ENCODE assay signal across 18 mouse cellular contexts in the genomic region with DNA sequence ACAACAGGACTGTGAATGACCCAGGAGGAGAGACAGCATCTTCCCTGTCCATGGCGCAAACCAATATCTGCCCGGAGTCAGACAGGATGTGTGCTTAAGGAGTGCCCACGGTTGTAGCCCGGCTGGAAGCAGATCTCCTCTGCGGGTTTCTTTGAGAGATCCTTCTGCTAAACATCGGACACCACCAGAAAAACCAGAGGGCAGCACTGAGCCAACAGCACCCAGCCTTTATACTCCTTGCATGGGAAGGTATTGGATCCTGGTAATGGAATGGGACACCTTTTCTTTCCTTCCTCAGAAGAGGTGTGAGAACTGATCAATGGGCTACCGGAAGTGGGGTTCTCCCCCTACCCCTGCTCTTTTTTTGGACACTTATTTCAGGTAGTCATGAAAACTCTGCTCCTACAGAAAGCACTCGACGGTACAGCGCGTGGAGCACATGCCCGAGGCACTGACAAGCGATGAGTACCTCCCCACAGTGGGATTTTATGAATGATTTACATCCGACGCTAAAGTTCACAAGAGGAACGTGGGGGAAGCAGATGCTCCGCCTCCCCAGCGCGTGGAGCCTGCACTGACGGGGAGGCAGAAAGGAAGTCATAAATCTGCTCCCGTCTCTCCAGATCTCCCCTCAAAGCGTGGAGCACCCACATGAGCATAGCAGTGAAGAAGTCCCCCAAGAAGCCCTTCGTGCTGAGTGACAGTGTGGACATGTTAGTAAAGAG.
A peak's percentile ranks its signal among the peaks of the same experiment; 100 is the strongest.
DNase-seq lines count a peak whose midpoint lies in the region; ATAC-seq and TF ChIP-seq lines count a peak whose summit lies in the region.
"Had no signal": no experiment of that assay in that cellular context is flagged by ENCODE, and none has a peak within 500 bp of the region (broad histone marks: within the 10 kb centered on the region; RNA-seq: fewer than 3 reads in every experiment).

No protein-coding gene starts in this region.

- H3K4me1 ChIP-seq in intestine, postnatal 0 days (replicated peaks; ENCODE audit: control insufficient read depth, insufficient read depth, low read length): no peaks in the 10 kb centered on the region
- H3K4me1 ChIP-seq: forebrain, embryonic 10.5 days; limb, embryonic 15.5 days had no signal

- H3K27ac ChIP-seq in intestine, postnatal 0 days (ENCODE audit: low read depth, low read length): no peak overlapping the region
- H3K27ac ChIP-seq: embryonic facial prominence, embryonic 13.5 days; forebrain, embryonic 10.5 days; heart, embryonic 10.5 days; limb, embryonic 15.5 days; neural tube, embryonic 15.5 days had no signal

- ATAC-seq in CD4-positive, CD25-positive, alpha-beta regulatory T cell, adult 4 months: peak; percentile 49
- ATAC-seq in intestine, postnatal 0 days: no peak

- H3K4me3 ChIP-seq in intestine, postnatal 0 days (ENCODE audit: low read depth, low read length): no peak overlapping the region
- H3K4me3 ChIP-seq: embryonic facial prominence, embryonic 13.5 days; forebrain, embryonic 10.5 days; heart, embryonic 10.5 days; limb, embryonic 15.5 days; neural tube, embryonic 15.5 days had no signal

- H3K4me2 ChIP-seq in intestine, postnatal 0 days (replicated peaks; ENCODE audit: low read depth): no peak overlapping the region
- H3K4me2 ChIP-seq: embryonic facial prominence, embryonic 13.5 days; limb, embryonic 15.5 days; neural tube, embryonic 15.5 days had no signal

- TF ChIP-seq CTCF in intestine, postnatal 0 days (IDR thresholded peaks at IDR 0.05; ENCODE audit: low read depth): peak; percentile 50

- 46% methylated on average over 23 of the region's 23 CpGs for WGBS in intestine, postnatal 0 days

- DNase-seq in kidney, adult 11 months: peak; percentile 6
- DNase-seq in kidney, adult 18-20 months: no peak
- peak; percentile 18 for DNase-seq in kidney, postnatal 14 days
- DNase-seq in spleen, postnatal 14 days (ENCODE audit: low spot score in 2 of 2): no peak
- DNase-seq in adrenal gland, postnatal 4 days (ENCODE audit: low spot score in 2 of 2): no peak
- no peak for DNase-seq in MN1 (ENCODE audit: low spot score)
- DNase-seq: cerebellum, postnatal 36 days; gastrocnemius, postnatal 14 days; heart, postnatal 14 days; lung, adult 18-20 months; retina, postnatal 1 day had no signal

- H3K9ac ChIP-seq in intestine, postnatal 0 days (ENCODE audit: low read depth, low read length): no peak overlapping the region
- H3K9ac ChIP-seq: embryonic facial prominence, embryonic 13.5 days; limb, embryonic 15.5 days; neural tube, embryonic 15.5 days had no signal

- no peaks in the 10 kb centered on the region for H3K27me3 ChIP-seq in intestine, postnatal 0 days (replicated peaks; ENCODE audit: control insufficient read depth, insufficient read depth, low read length)
- H3K27me3 ChIP-seq: embryonic facial prominence, embryonic 13.5 days; limb, embryonic 15.5 days; neural tube, embryonic 15.5 days had no signal

- no peaks in the 10 kb centered on the region for H3K9me3 ChIP-seq in intestine, postnatal 0 days (ENCODE audit: control insufficient read depth)
- H3K9me3 ChIP-seq: embryonic facial prominence, embryonic 13.5 days; forebrain, embryonic 10.5 days; heart, embryonic 10.5 days; limb, embryonic 15.5 days; neural tube, embryonic 15.5 days had no signal

- H3K36me3 ChIP-seq in intestine, postnatal 0 days (ENCODE audit: control insufficient read depth, insufficient read depth): no peaks in the 10 kb centered on the region
- H3K36me3 ChIP-seq: embryonic facial prominence, embryonic 13.5 days; forebrain, embryonic 10.5 days; heart, embryonic 10.5 days; limb, embryonic 15.5 days; neural tube, embryonic 15.5 days had no signal

Comparison
In these comparisons a context has a peak if more than half of its experiments do, and no peak if none do; other contexts are left out.
1. DNase-seq: peak in kidney, adult 11 months (single experiment) and kidney, postnatal 14 days (single experiment); none in kidney, adult 18-20 months (single experiment), spleen, postnatal 14 days (0 of 2), adrenal gland, postnatal 4 days (0 of 2) and MN1 (single experiment).